Mouse (Mus musculus) c-Kit-positive CD71-positive TER-119-positive erythroid progenitor cells, embryonic 14.5 days (primary cell): ENCODE results near the gene Lpar4.

Source experiments
- DNase-seq: peaks from one replicate; pipeline ENCODE4 v3.0.0-alpha.2; 2013; ENCODE audit warnings: low spot score

Gene Lpar4

GRCm38 (mm10) chrX:106920175-106920827, at the start of gene Lpar4:
Lpar4 (plus strand) TSS chrX:106920625.
- DNase-seq = no peak

- no peak for DNase-seq
These were observed 49.0 kb upstream of the Lpar4 start for GRCm38 (mm10) chrX:106871426-106871825.

GRCm38 (mm10) chrX:106871894-106872293, 48.5 kb upstream of the Lpar4 start:
- DNase-seq = no peak

- DNase-seq = no peak
These were observed 48.1 kb upstream of the Lpar4 start for GRCm38 (mm10) chrX:106872315-106872714.

- no peak for DNase-seq
These were observed 22.6 kb upstream of the Lpar4 start for GRCm38 (mm10) chrX:106897707-106898275.

GRCm38 (mm10) chrX:106920828-106921619, 599 bp downstream of the Lpar4 start:
- no peak for DNase-seq

GRCm38 (mm10) chrX:106924572-106924971, 4.1 kb downstream of the Lpar4 start:
- no peak for DNase-seq

- DNase-seq = no peak
These were observed 18.9 kb downstream of the Lpar4 start for GRCm38 (mm10) chrX:106939326-106939725.

GRCm38 (mm10) chrX:106950558-106950957, 30.1 kb downstream of the Lpar4 start:
- DNase-seq = no peak

GRCm38 (mm10) chrX:106951016-106951415, 30.6 kb downstream of the Lpar4 start:
- no peak for DNase-seq

GRCm38 (mm10) chrX:106953840-106954239, 33.4 kb downstream of the Lpar4 start:
- DNase-seq = no peak

- no peak for DNase-seq
These were observed 41.8 kb downstream of the Lpar4 start for GRCm38 (mm10) chrX:106962233-106962632.

GRCm38 (mm10) chrX:106964326-106964725, 43.9 kb downstream of the Lpar4 start:
- no peak for DNase-seq
